Mouse (Mus musculus) stomach, embryonic 16.5 days (tissue): ENCODE results near the gene Ilf3. TPM values are rescaled to one million over a fixed set of nuclear protein-coding genes. Genes with fewer than 3 reads are reported as not detected.

ENCODE experiments used
- ATAC-seq: fragments of 200-750 bp; cut with Nextera tagmentation; 2 replicates; pipeline ENCODE4 v1.8.0; 2017; ENCODE audit warnings: moderate number of reproducible peaks, moderate TSS enrichment; ENCODE audit not compliant: insufficient read depth, low FRiP score
- H3K27ac ChIP-seq: fragments of 300-500 bp; sonication (generic); 2 replicates; pipeline ENCODE4 v1.5.1; 2014; ENCODE audit warnings: low read length
- H3K27me3 ChIP-seq: fragments of 300-500 bp; sonication (generic); 2 replicates; pipeline ENCODE4 v1.6.1; 2014; ENCODE audit warnings: low read length, control low read depth, mixed read lengths; ENCODE audit not compliant: control insufficient read depth, insufficient read depth
- H3K36me3 ChIP-seq: fragments of 300-500 bp; sonication (generic); 2 replicates; pipeline ENCODE4 v1.6.1; 2014; ENCODE audit warnings: low read length; ENCODE audit not compliant: control insufficient read depth, insufficient read depth
- H3K4me1 ChIP-seq: fragments of 300-500 bp; sonication (generic); 2 replicates; pipeline ENCODE4 v1.6.1; 2014; ENCODE audit warnings: low read length, control low read depth, mixed read lengths; ENCODE audit not compliant: control insufficient read depth, insufficient read depth
- H3K4me2 ChIP-seq: fragments of 300-500 bp; sonication (generic); 2 replicates; pipeline ENCODE4 v1.6.1; 2014; ENCODE audit warnings: low read depth, low read length, mixed read lengths
- H3K4me3 ChIP-seq: fragments of 300-500 bp; sonication (generic); replicated peaks from 2 replicates; pipeline ENCODE4 v1.5.1; 2014; ENCODE audit warnings: mild to moderate bottlenecking, low read length
- H3K9ac ChIP-seq: fragments of 300-500 bp; sonication (generic); 2 replicates; pipeline ENCODE4 v1.6.1; 2014; ENCODE audit warnings: low read length
- H3K9me3 ChIP-seq: fragments of 300-500 bp; sonication (generic); replicated peaks from 2 replicates; pipeline ENCODE4 v1.6.1; 2016; ENCODE audit warnings: low read length, control low read depth; ENCODE audit not compliant: control insufficient read depth
- WGBS: fragments of 180-500 bp; shearing (Covaris S2); extraction: QIAGEN DNeasy Blood & Tissue Kit; methylation state at CpG from one replicate; pipeline ENCODE4 v1.1.7; 2014; 5-methylcytosine and 5-hydroxymethylcytosine counted together
- polyA plus RNA-seq: library from polyadenylated mRNA; unstranded; fragments of >200 nt; fragmentation: Nextera tagmentation; extraction: Ambion mirVana; gene quantifications from 2 replicates; pipeline ENCODE4 v1.2.1, GENCODE M21; 2015

Ilf3 gene
- polyA plus RNA-seq, 1 experiment from 2014 or later = 144 TPM

- 63% methylated on average over 1 of the region's 1 CpGs for WGBS
- peaks cover 3% of the 10 kb centered on the region; the same call in 1 of the 2 replicates for H3K36me3 ChIP-seq
- no peak overlapping the region for H3K4me2 ChIP-seq
- no peak for ATAC-seq
- no peaks in the 10 kb centered on the region for H3K9me3 ChIP-seq
- H3K27me3 ChIP-seq = no peaks in the 10 kb centered on the region
- H3K4me1 ChIP-seq = peaks cover 13% of the 10 kb centered on the region
- no peak overlapping the region for H3K27ac ChIP-seq
- H3K9ac ChIP-seq = no peak overlapping the region
- no peak overlapping the region for H3K4me3 ChIP-seq
Observed at GRCm38 (mm10) chr9:21372508-21372907, 4.8 kb downstream of the Ilf3 start.

GRCm38 (mm10) chr9:21379195-21379594 is 11.5 kb downstream of the Ilf3 start:
- no peak overlapping the region for H3K4me2 ChIP-seq
- no peak overlapping the region for H3K9ac ChIP-seq
- no peak overlapping the region for H3K27ac ChIP-seq
- H3K36me3 ChIP-seq = no peaks in the 10 kb centered on the region
- no peaks in the 10 kb centered on the region for H3K27me3 ChIP-seq
- no peak for ATAC-seq
- 0 out of 2 replicates have a peak, but pooled peaks cover 6% of the 10 kb centered on the region for H3K4me1 ChIP-seq
- no peaks in the 10 kb centered on the region for H3K9me3 ChIP-seq
- 80% methylated on average over 3 of the region's 3 CpGs for WGBS
- H3K4me3 ChIP-seq = no peak overlapping the region

GRCm38 (mm10) chr9:21380868-21381267 is 13.2 kb downstream of the Ilf3 start:
- H3K9ac ChIP-seq = no peak overlapping the region
- no peaks in the 10 kb centered on the region for H3K36me3 ChIP-seq
- no peak overlapping the region for H3K4me3 ChIP-seq
- no peak for ATAC-seq
- 0 out of 2 replicates have a peak, but pooled peaks cover 6% of the 10 kb centered on the region for H3K4me1 ChIP-seq
- H3K4me2 ChIP-seq = no peak overlapping the region
- no peaks in the 10 kb centered on the region for H3K27me3 ChIP-seq
- no peaks in the 10 kb centered on the region for H3K9me3 ChIP-seq
- H3K27ac ChIP-seq = no peak overlapping the region

GRCm38 (mm10) chr9:21383966-21384365 is 16.3 kb downstream of the Ilf3 start:
- Histone ChIP-seq H3K4me3 (no peak overlapping the region), H3K27ac (no peak overlapping the region), H3K9ac (no peak overlapping the region), H3K36me3 (0 out of 2 replicates have a peak, but pooled peaks cover 6% of the 10 kb centered on the region), H3K27me3 (no peaks in the 10 kb centered on the region), H3K4me1 (0 out of 2 replicates have a peak, but pooled peaks cover 3% of the 10 kb centered on the region), H3K9me3 (no peaks in the 10 kb centered on the region), H3K4me2 (no peak overlapping the region)
- ATAC-seq = no peak

GRCm38 (mm10) chr9:21392646-21393175 is 25.0 kb downstream of the Ilf3 start:
- 84% methylated on average over 10 of the region's 10 CpGs for WGBS
- no peak overlapping the region for H3K4me3 ChIP-seq
- no peaks in the 10 kb centered on the region for H3K9me3 ChIP-seq
- no peaks in the 10 kb centered on the region for H3K27me3 ChIP-seq
- no peaks in the 10 kb centered on the region for H3K4me1 ChIP-seq
- no peak overlapping the region for H3K27ac ChIP-seq
- peaks cover 55% of the 10 kb centered on the region for H3K36me3 ChIP-seq
- H3K4me2 ChIP-seq = no peak overlapping the region
- no peak for ATAC-seq
- H3K9ac ChIP-seq = no peak overlapping the region

- WGBS = 90% methylated on average over 3 of the region's 3 CpGs
- Histone ChIP-seq H3K36me3 (peaks cover 64% of the 10 kb centered on the region), H3K9ac (no peak overlapping the region), H3K4me3 (no peak overlapping the region), H3K27me3 (no peaks in the 10 kb centered on the region), H3K4me2 (no peak overlapping the region), H3K4me1 (no peaks in the 10 kb centered on the region), H3K9me3 (no peaks in the 10 kb centered on the region), H3K27ac (no peak overlapping the region)
- no peak for ATAC-seq
Observed at GRCm38 (mm10) chr9:21395692-21396091, 28.0 kb downstream of the Ilf3 start.

- no peak overlapping the region for H3K4me3 ChIP-seq
- no peaks in the 10 kb centered on the region for H3K4me1 ChIP-seq
- no peak overlapping the region for H3K9ac ChIP-seq
- H3K36me3 ChIP-seq = peaks cover 68% of the 10 kb centered on the region
- no peaks in the 10 kb centered on the region for H3K27me3 ChIP-seq
- H3K9me3 ChIP-seq = no peaks in the 10 kb centered on the region
- ATAC-seq = no peak
- no peak overlapping the region for H3K4me2 ChIP-seq
- no peak overlapping the region for H3K27ac ChIP-seq
- WGBS = 94% methylated on average over 3 of the region's 3 CpGs
Observed at GRCm38 (mm10) chr9:21397170-21397569, 29.5 kb downstream of the Ilf3 start.

- no peak overlapping the region for H3K9ac ChIP-seq
- H3K27ac ChIP-seq = no peak overlapping the region
- no peak overlapping the region for H3K4me3 ChIP-seq
- H3K4me2 ChIP-seq = no peak overlapping the region
- peaks cover 49% of the 10 kb centered on the region for H3K36me3 ChIP-seq
- no peak for ATAC-seq
- no peaks in the 10 kb centered on the region for H3K4me1 ChIP-seq
- no peaks in the 10 kb centered on the region for H3K9me3 ChIP-seq
- H3K27me3 ChIP-seq = no peaks in the 10 kb centered on the region
- 89% methylated on average over 9 of the region's 9 CpGs for WGBS
Observed at GRCm38 (mm10) chr9:21401042-21401441, 33.4 kb downstream of the Ilf3 start.

- no peak overlapping the region for H3K27ac ChIP-seq
- peaks cover 36% of the 10 kb centered on the region for H3K36me3 ChIP-seq
- no peak overlapping the region for H3K4me2 ChIP-seq
- H3K4me1 ChIP-seq = no peaks in the 10 kb centered on the region
- no peak overlapping the region for H3K4me3 ChIP-seq
- WGBS = 84% methylated on average over 11 of the region's 11 CpGs
- no peaks in the 10 kb centered on the region for H3K27me3 ChIP-seq
- no peak for ATAC-seq
- no peaks in the 10 kb centered on the region for H3K9me3 ChIP-seq
- no peak overlapping the region for H3K9ac ChIP-seq
Observed at GRCm38 (mm10) chr9:21402764-21403253, 35.1 kb downstream of the Ilf3 start.
